Mouse (Mus musculus) layer of hippocampus, adult 2 months (tissue): ENCODE results near the gene Trpm3. TPM values are rescaled to one million over a fixed set of nuclear protein-coding genes. Genes with fewer than 3 reads are reported as not detected.
A peak's percentile ranks its signal among the peaks of the same experiment; 100 is the strongest.

ENCODE experiments used
- DNase-seq, 2 experiments: peaks; one replicate each; pipeline ENCODE4 v3.0.0; 2022; ENCODE audit warnings: low spot score in 2 of 2
- H3K27ac ChIP-seq: fragments of 200-600 bp; 2 replicates; pipeline ENCODE4 v1.8.1; 2022
- H3K4me3 ChIP-seq: fragments of 200-600 bp; 2 replicates; pipeline ENCODE4 v1.8.1; 2022; ENCODE audit warnings: mild to moderate bottlenecking
- CTCF ChIP-seq: fragments of 200-600 bp; conservative IDR thresholded peaks from 2 replicates; pipeline ENCODE4 v1.8.1; 2022; ENCODE audit warnings: antibody characterized with exemption, mild to moderate bottlenecking, moderate library complexity
- total RNA-seq, 2 experiments: library from RNA; stranded (reverse); gene quantifications; 2 replicates each; pipeline ENCODE4 v1.2.3; 2021

Gene Trpm3
- total RNA-seq, 2 experiments from 2014 or later: 66.9 to 67.7 TPM

GRCm38 (mm10) chr19:22336278-22336677, 197.4 kb downstream of the Trpm3 start:
- TF ChIP-seq CTCF: no peak
- Histone ChIP-seq H3K4me3 (no peak overlapping the region), H3K27ac (no peak overlapping the region)
- no peak for DNase-seq

DNA sequence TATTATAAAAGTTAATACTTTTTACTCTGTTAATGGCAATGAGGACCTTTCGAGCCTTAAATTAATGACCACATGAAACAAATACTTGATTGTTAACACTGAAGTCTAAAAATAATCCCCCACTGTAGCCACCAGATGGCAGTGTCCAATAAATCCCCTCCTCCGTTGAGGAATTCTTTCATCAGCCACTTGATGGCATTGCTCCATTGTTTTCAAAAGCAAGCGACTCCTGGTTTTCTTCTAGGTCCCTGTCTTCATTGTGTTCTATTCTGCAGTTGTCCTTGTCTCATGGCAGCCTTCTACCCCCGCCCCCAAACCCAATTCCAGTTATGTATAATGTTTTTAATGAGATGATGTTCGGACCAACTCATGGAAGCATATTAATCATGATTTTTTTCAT, 198.6 kb downstream of the Trpm3 start:
- H3K4me3 ChIP-seq: no peak overlapping the region
- H3K27ac ChIP-seq: peak overlapping the region; percentile 5; the same call in 1 of the 2 replicates
- DNase-seq: peak; percentile 65 to 69
- peak; percentile 98 for TF ChIP-seq CTCF

- H3K27ac ChIP-seq: no peak overlapping the region
- H3K4me3 ChIP-seq: no peak overlapping the region
- no peak for DNase-seq
- TF ChIP-seq CTCF: 0 out of 2 replicates have a peak, but pooled peaks have one; percentile 3
Measured at GRCm38 (mm10) chr19:22338927-22339326, 200.1 kb downstream of the Trpm3 start.

GRCm38 (mm10) chr19:22354037-22354541, 215.2 kb downstream of the Trpm3 start:
- DNase-seq: peak in 1 of 2 experiments; percentile 5
- no peak for TF ChIP-seq CTCF
- peak overlapping the region; percentile 40 for H3K4me3 ChIP-seq
- H3K27ac ChIP-seq: no peak overlapping the region; the same call in 1 of the 2 replicates

- Histone ChIP-seq H3K27ac (no peak overlapping the region), H3K4me3 (no peak overlapping the region)
- no peak for TF ChIP-seq CTCF
- no peak for DNase-seq
Measured at GRCm38 (mm10) chr19:22386890-22387289, 248.0 kb downstream of the Trpm3 start.

- TF ChIP-seq CTCF: no peak
- peak overlapping the region; percentile 80 for H3K27ac ChIP-seq
- no peak overlapping the region for H3K4me3 ChIP-seq
- DNase-seq: peak; percentile 47 to 75
Measured at GRCm38 (mm10) chr19:22394700-22395099, 255.9 kb downstream of the Trpm3 start.

- Histone ChIP-seq H3K4me3 (no peak overlapping the region), H3K27ac (no peak overlapping the region)
- no peak for TF ChIP-seq CTCF
- DNase-seq: no peak
Measured at GRCm38 (mm10) chr19:22404049-22404448, 265.2 kb downstream of the Trpm3 start.

- DNase-seq: no peak
- no peak overlapping the region for H3K27ac ChIP-seq
- TF ChIP-seq CTCF: no peak
Measured at GRCm38 (mm10) chr19:22418239-22418638, 279.4 kb downstream of the Trpm3 start.

GRCm38 (mm10) chr19:22437207-22437606, 298.4 kb downstream of the Trpm3 start:
- Histone ChIP-seq H3K27ac (no peak overlapping the region), H3K4me3 (no peak overlapping the region)
- no peak for DNase-seq
- TF ChIP-seq CTCF: no peak

More at GRCm38 (mm10) chr19:22418239-22418638, 279.4 kb downstream of the Trpm3 start:
- H3K4me3 ChIP-seq: no peak overlapping the region

GRCm38 (mm10) chr19:22447418-22448339, 308.8 kb downstream of the Trpm3 start:
- no peak; the same call in 1 of the 2 replicates for TF ChIP-seq CTCF
- peak in 1 of 2 experiments; percentile 39 for DNase-seq
- Histone ChIP-seq H3K4me3 (peak overlapping the region; percentile 64), H3K27ac (peak overlapping the region; percentile 91)

- Histone ChIP-seq H3K27ac (peak overlapping the region; percentile 91), H3K4me3 (peak overlapping the region; percentile 64)
- peak; percentile 44 for TF ChIP-seq CTCF
- no peak for DNase-seq
Measured at GRCm38 (mm10) chr19:22448340-22449288, 309.8 kb downstream of the Trpm3 start.

GRCm38 (mm10) chr19:22451290-22451689, 312.4 kb downstream of the Trpm3 start:
- peak overlapping the region; percentile 17; the same call in 1 of the 2 replicates for H3K4me3 ChIP-seq
- TF ChIP-seq CTCF: no peak
- peak overlapping the region; percentile 91; the same call in 1 of the 2 replicates for H3K27ac ChIP-seq
- DNase-seq: no peak
